Mouse (Mus musculus): ENCODE data around the gene Npepl1. TPM values are rescaled to one million over a fixed set of nuclear protein-coding genes. Genes with fewer than 3 reads are reported as not detected.

Npepl1 gene
- polyA plus RNA-seq, 2 experiments: 21.9 to 26.6 TPM

DNA sequence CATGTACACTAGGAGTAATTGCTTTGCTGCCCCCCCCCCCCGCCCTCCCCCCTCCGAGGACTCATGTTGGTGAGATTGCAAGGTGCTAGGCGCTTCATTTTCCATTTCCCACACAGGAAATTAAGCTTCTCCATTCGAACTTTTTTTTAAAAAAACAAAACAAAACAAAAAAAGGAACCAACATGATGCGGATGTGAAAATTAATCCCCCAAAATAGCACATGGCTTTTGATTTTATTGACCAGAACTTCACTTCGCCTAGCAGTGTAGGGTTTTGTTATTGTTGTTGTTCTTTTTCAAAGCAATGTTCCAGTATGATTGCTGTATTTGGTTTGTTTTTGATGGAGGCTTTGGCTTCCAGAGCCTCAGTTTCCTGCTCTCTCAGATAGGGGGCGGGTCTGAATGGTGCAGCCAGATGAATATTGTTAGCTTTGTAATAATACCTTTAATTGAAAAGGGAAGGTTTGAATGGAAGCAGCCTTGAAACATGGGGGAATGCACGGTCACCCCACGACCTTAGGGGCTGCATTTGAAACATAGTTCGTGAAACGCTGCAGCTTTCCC, 32.3 kb upstream of the Npepl1 start:
- Histone ChIP-seq H3K27me3 (ENCODE audit: control insufficient read depth, insufficient read depth, low read length) (no peaks in the 10 kb centered on the region), H3K9me3 (ENCODE audit: control insufficient read depth, low read length) (no peaks in the 10 kb centered on the region), H3K4me1 (replicated peaks; ENCODE audit: control insufficient read depth in 2 of 2, insufficient read depth in 2 of 2, low read length in 1 of 2) (peaks cover 3 to 11% of the 10 kb centered on the region in 2 experiments), H3K27ac (no peak overlapping the region; the same call in 1 of the 2 replicates), H3K9ac (replicated peaks) (peak overlapping the region; percentile 87), H3K4me3 (ENCODE audit: insufficient read depth in 1 of 2, low read depth in 2 of 2, low read length in 2 of 2) (peak overlapping the region; percentile 71 to 72), H3K4me2 (ENCODE audit: low read depth) (peak overlapping the region; percentile 98), H3K36me3 (replicated peaks; ENCODE audit: control insufficient read depth, insufficient read depth, low read depth) (no peaks in the 10 kb centered on the region)
- WGBS (ENCODE audit: insufficient replicate concordance): 10% methylated on average over 11 of the region's 11 CpGs
- TF ChIP-seq CTCF (IDR thresholded peaks at IDR 0.05; ENCODE audit: low read depth) (0 out of 2 replicates have a peak, but pooled peaks have one; percentile 6), EP300 (IDR thresholded peaks at IDR 0.05; ENCODE audit: low read depth) (no peak)
- no peak for DNase-seq (ENCODE audit: low read depth in 3 of 3, low spot score in 3 of 3)
- ATAC-seq (ENCODE audit: insufficient read depth): no peak

DNA sequence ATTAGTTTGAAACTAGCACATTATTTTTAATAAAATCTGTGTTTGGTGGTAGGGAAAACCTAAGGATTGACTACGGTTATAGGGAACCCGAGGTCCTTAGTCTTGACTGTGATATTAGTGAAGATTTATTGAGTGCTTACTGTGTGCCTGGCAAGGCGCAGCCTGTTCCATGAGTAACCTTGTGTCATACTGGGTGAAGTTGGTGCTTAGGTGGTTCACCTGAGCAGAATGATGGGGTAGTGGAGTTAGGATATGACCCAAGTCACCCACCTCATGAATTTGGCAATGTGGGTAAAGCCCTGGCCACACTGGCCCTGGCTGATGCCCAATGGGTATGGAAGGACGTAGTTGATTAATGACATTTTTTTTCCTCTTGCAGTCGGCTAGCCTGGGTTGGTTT, 28.3 kb upstream of the Npepl1 start:
- no peaks in the 10 kb centered on the region for H3K27me3 ChIP-seq (ENCODE audit: control insufficient read depth, insufficient read depth, low read length)
- TF ChIP-seq EP300 (IDR thresholded peaks at IDR 0.05; ENCODE audit: low read depth) (no peak), CTCF (IDR thresholded peaks at IDR 0.05; ENCODE audit: low read depth) (no peak)
- ATAC-seq (ENCODE audit: insufficient read depth) (no peak), DNase-seq (ENCODE audit: low read depth in 3 of 3, low spot score in 3 of 3) (no peak)
- no peaks in the 10 kb centered on the region for H3K36me3 ChIP-seq (replicated peaks; ENCODE audit: control insufficient read depth, insufficient read depth, low read depth)
- H3K9ac ChIP-seq (replicated peaks): no peak overlapping the region
- no peak overlapping the region for H3K4me2 ChIP-seq (ENCODE audit: low read depth)
- H3K9me3 ChIP-seq (ENCODE audit: control insufficient read depth, low read length): no peaks in the 10 kb centered on the region
- H3K4me3 ChIP-seq (ENCODE audit: insufficient read depth in 1 of 2, low read depth in 2 of 2, low read length in 2 of 2): no peak overlapping the region
- 75% methylated on average over 5 of the region's 5 CpGs for WGBS (ENCODE audit: insufficient replicate concordance)
- H3K27ac ChIP-seq: no peak overlapping the region
- peaks cover 3 to 6% of the 10 kb centered on the region in 2 experiments; a peak in 3 of 4 replicates for H3K4me1 ChIP-seq (replicated peaks; ENCODE audit: control insufficient read depth in 2 of 2, insufficient read depth in 2 of 2, low read length in 1 of 2)

- no peak overlapping the region for H3K9ac ChIP-seq (replicated peaks)
- no peaks in the 10 kb centered on the region for H3K27me3 ChIP-seq (ENCODE audit: control insufficient read depth, insufficient read depth, low read length)
- no peak overlapping the region for H3K4me3 ChIP-seq (ENCODE audit: insufficient read depth in 1 of 2, low read depth in 2 of 2, low read length in 2 of 2)
- DNase-seq (ENCODE audit: low read depth in 3 of 3, low spot score in 3 of 3) (no peak), ATAC-seq (ENCODE audit: insufficient read depth) (no peak)
- no peaks in the 10 kb centered on the region for H3K36me3 ChIP-seq (replicated peaks; ENCODE audit: control insufficient read depth, insufficient read depth, low read depth)
- 56% methylated on average over 3 of the region's 3 CpGs for WGBS (ENCODE audit: insufficient replicate concordance)
- peaks cover 3 to 6% of the 10 kb centered on the region in 2 experiments; a peak in 3 of 4 replicates for H3K4me1 ChIP-seq (replicated peaks; ENCODE audit: control insufficient read depth in 2 of 2, insufficient read depth in 2 of 2, low read length in 1 of 2)
- no peak overlapping the region for H3K27ac ChIP-seq
- no peak for TF ChIP-seq EP300 (IDR thresholded peaks at IDR 0.05; ENCODE audit: low read depth)
- no peak for TF ChIP-seq CTCF (IDR thresholded peaks at IDR 0.05; ENCODE audit: low read depth)
- no peak overlapping the region for H3K4me2 ChIP-seq (ENCODE audit: low read depth)
- no peaks in the 10 kb centered on the region for H3K9me3 ChIP-seq (ENCODE audit: control insufficient read depth, low read length)
Measured at GRCm38 (mm10) chr2:174082380-174082918, 27.7 kb upstream of the Npepl1 start.

DNA sequence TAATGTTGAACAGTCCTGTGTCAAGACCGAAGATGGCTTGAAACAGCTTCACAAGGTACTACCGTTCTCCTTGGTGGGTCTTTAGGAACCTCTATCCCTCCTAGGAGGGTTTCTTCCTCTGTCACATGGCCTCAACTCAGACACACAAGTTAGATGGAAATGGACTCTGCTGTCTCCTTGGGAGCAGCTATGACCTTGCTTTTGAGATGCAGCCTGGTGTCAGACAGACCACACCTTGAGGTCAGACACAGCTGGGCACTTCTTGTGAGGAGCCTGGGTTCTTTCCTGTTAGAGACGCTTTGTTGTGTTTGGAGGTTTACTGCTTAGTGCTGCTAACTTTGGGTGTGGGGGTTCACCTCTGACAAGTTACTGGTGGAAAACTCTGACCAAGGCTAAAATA, 15.1 kb upstream of the Npepl1 start:
- no peak for TF ChIP-seq CTCF (IDR thresholded peaks at IDR 0.05; ENCODE audit: low read depth)
- TF ChIP-seq EP300 (IDR thresholded peaks at IDR 0.05; ENCODE audit: low read depth): no peak
- no peaks in the 10 kb centered on the region for H3K9me3 ChIP-seq (ENCODE audit: control insufficient read depth, low read length)
- no peak overlapping the region for H3K27ac ChIP-seq
- no peaks in the 10 kb centered on the region for H3K27me3 ChIP-seq (ENCODE audit: control insufficient read depth, insufficient read depth, low read length)
- H3K4me2 ChIP-seq (ENCODE audit: low read depth): no peak overlapping the region
- 78% methylated on average over 3 of the region's 3 CpGs for WGBS (ENCODE audit: insufficient replicate concordance)
- DNase-seq (ENCODE audit: low read depth in 3 of 3, low spot score in 3 of 3) (no peak), ATAC-seq (ENCODE audit: insufficient read depth) (no peak)
- H3K36me3 ChIP-seq (replicated peaks; ENCODE audit: control insufficient read depth, insufficient read depth, low read depth): peaks cover 7% of the 10 kb centered on the region; the same call in 1 of the 2 replicates
- H3K4me1 ChIP-seq (replicated peaks; ENCODE audit: control insufficient read depth in 2 of 2, insufficient read depth in 2 of 2, low read length in 1 of 2): no peaks in the 10 kb centered on the region
- H3K9ac ChIP-seq (replicated peaks): no peak overlapping the region
- H3K4me3 ChIP-seq (ENCODE audit: insufficient read depth in 1 of 2, low read depth in 2 of 2, low read length in 2 of 2): no peak overlapping the region

- no peaks in the 10 kb centered on the region for H3K27me3 ChIP-seq (ENCODE audit: control insufficient read depth, insufficient read depth, low read length)
- 73% methylated on average over 7 of the region's 7 CpGs for WGBS (ENCODE audit: insufficient replicate concordance)
- H3K9ac ChIP-seq (replicated peaks): no peak overlapping the region
- 0 out of 4 replicates have a peak, but pooled peaks cover 0 to 2% of the 10 kb centered on the region in 2 experiments for H3K4me1 ChIP-seq (replicated peaks; ENCODE audit: control insufficient read depth in 2 of 2, insufficient read depth in 2 of 2, low read length in 1 of 2)
- ATAC-seq (ENCODE audit: insufficient read depth) (no peak), DNase-seq (ENCODE audit: low read depth in 3 of 3, low spot score in 3 of 3) (no peak)
- H3K4me2 ChIP-seq (ENCODE audit: low read depth): no peak overlapping the region
- no peak overlapping the region for H3K27ac ChIP-seq
- H3K9me3 ChIP-seq (ENCODE audit: control insufficient read depth, low read length): no peaks in the 10 kb centered on the region
- no peak overlapping the region for H3K4me3 ChIP-seq (ENCODE audit: insufficient read depth in 1 of 2, low read depth in 2 of 2, low read length in 2 of 2)
- no peaks in the 10 kb centered on the region for H3K36me3 ChIP-seq (replicated peaks; ENCODE audit: control insufficient read depth, insufficient read depth, low read depth)
- TF ChIP-seq EP300 (IDR thresholded peaks at IDR 0.05; ENCODE audit: low read depth) (no peak), CTCF (IDR thresholded peaks at IDR 0.05; ENCODE audit: low read depth) (no peak)
Measured at GRCm38 (mm10) chr2:174102399-174102798, 7.8 kb upstream of the Npepl1 start.

Data from liver, embryonic 14.5 days (tissue).